ENCODE assay signal across 23 mouse cellular contexts in the genomic region with DNA sequence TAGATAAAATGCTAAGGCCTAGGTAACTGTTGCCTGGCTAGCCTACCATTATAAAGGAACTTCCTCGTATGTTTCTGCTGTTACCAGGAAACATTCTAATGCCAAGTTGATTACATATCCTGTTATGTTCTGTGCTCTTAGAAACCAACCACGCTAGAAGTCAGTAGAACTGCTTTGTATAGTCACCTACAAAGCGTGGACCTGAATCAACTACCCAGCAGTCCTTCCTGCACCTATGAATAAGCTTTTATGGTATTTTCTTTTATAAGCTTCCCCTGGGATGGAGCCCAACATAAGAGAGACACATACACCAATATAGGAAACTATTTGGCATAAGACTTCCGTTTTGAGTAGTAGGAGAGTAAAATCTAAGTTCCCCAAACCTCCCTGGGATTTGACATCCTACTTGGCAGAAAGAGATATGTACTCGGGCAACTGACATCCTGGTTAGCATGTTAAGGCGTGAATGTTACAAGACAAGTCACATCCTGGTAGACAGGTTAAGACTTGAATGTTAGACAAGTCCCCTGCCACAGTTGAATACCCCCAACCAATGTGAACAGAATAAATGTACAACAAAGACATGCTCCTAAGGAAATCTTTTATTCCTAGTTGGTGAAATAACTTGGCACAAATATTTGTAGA. TPM values are rescaled to one million over a fixed set of nuclear protein-coding genes. Genes with fewer than 3 reads are reported as not detected.
DNase-seq lines count a peak whose midpoint lies in the region; ATAC-seq and TF ChIP-seq lines count a peak whose summit lies in the region.
"Had no signal": no experiment of that assay in that cellular context is flagged by ENCODE, and none has a peak within 500 bp of the region (broad histone marks: within the 10 kb centered on the region; RNA-seq: fewer than 3 reads in every experiment).

No protein-coding gene starts in this region.

- H3K27me3 ChIP-seq in spleen, adult 2 months (ENCODE audit: control insufficient read depth, insufficient read depth, low read length): no peaks in the 10 kb centered on the region
- H3K27me3 ChIP-seq in hindbrain, embryonic 16.5 days (replicated peaks; ENCODE audit: control insufficient read depth, insufficient read depth, low read length): no peaks in the 10 kb centered on the region
- H3K27me3 ChIP-seq: embryonic facial prominence, embryonic 12.5 days; hindbrain, embryonic 12.5 days; liver, embryonic 15.5 days; megakaryocyte, embryonic 14.5 days; midbrain, embryonic 15.5 days had no signal

- no peaks in the 10 kb centered on the region for H3K9me3 ChIP-seq in hindbrain, embryonic 16.5 days (ENCODE audit: control insufficient read depth, low read length)
- H3K9me3 ChIP-seq: embryonic facial prominence, embryonic 12.5 days; hindbrain, embryonic 12.5 days; kidney, embryonic 15.5 days; liver, embryonic 15.5 days; megakaryocyte, embryonic 14.5 days; midbrain, embryonic 15.5 days had no signal

- peaks cover 54% of the 10 kb centered on the region for H3K4me1 ChIP-seq in spleen, adult 2 months (ENCODE audit: control insufficient read depth, insufficient read depth, insufficient read length)
- no peaks in the 10 kb centered on the region for H3K4me1 ChIP-seq in hindbrain, embryonic 16.5 days (ENCODE audit: control insufficient read depth, insufficient read depth, low read depth, low read length)
- H3K4me1 ChIP-seq: embryonic facial prominence, embryonic 12.5 days; hindbrain, embryonic 12.5 days; midbrain, embryonic 15.5 days had no signal

- no peaks in the 10 kb centered on the region for H3K36me3 ChIP-seq in spleen, adult 2 months (ENCODE audit: control insufficient read depth, insufficient read depth, low read length)
- no peaks in the 10 kb centered on the region for H3K36me3 ChIP-seq in hindbrain, embryonic 16.5 days (ENCODE audit: control insufficient read depth, insufficient read depth, low read length)
- H3K36me3 ChIP-seq: embryonic facial prominence, embryonic 12.5 days; hindbrain, embryonic 12.5 days; kidney, embryonic 15.5 days; liver, embryonic 15.5 days; midbrain, embryonic 15.5 days had no signal

- no peak for DNase-seq in gastrocnemius, adult 2 months
- no peak for DNase-seq in gastrocnemius, postnatal 14 days
- DNase-seq in spleen, adult 2 months (ENCODE audit: low read depth in 1 of 2, low spot score in 2 of 2): peak in 1 of 2 experiments; percentile 53
- no peak for DNase-seq in spleen, postnatal 4 days (ENCODE audit: low spot score in 2 of 2)
- peak; percentile 82 for DNase-seq in naive thymus-derived CD4-positive, alpha-beta T cell, adult 2 months (ENCODE audit: low read depth)
- no peak for DNase-seq in embryo, embryonic 10.5 days (ENCODE audit: low spot score)
- DNase-seq in urinary bladder, adult 18-20 months (ENCODE audit: low spot score in 2 of 2): no peak
- DNase-seq: adrenal gland, adult 2 months; cerebellum, adult 9-11 months; gastrocnemius, postnatal 25 days; kidney, postnatal 4 days; lung, postnatal 10 days had no signal

- intact Hi-C loops in gastrocnemius, adult 2 months (cut with DNase I): no loop called here
- intact Hi-C loops in gastrocnemius, postnatal 14 days (cut with DNase I; ENCODE audit: low total_unique reads): no loop called here

- no peak overlapping the region for H3K9ac ChIP-seq in hindbrain, embryonic 16.5 days (ENCODE audit: low read depth, low read length)
- H3K9ac ChIP-seq: embryonic facial prominence, embryonic 12.5 days; hindbrain, embryonic 12.5 days; kidney, embryonic 15.5 days; liver, embryonic 15.5 days; midbrain, embryonic 15.5 days had no signal

- no peak for TF ChIP-seq CTCF in gastrocnemius, adult 2 months (IDR thresholded peaks at IDR 0.05)
- TF ChIP-seq CTCF in spleen, adult 2 months (IDR thresholded peaks at IDR 0.05; ENCODE audit: extremely low read depth, insufficient read depth, insufficient read length, insufficient replicate concordance): no peak

- no peak overlapping the region for H3K4me2 ChIP-seq in hindbrain, embryonic 16.5 days (ENCODE audit: low read length)
- H3K4me2 ChIP-seq: embryonic facial prominence, embryonic 12.5 days; hindbrain, embryonic 12.5 days; kidney, embryonic 15.5 days; liver, embryonic 15.5 days; midbrain, embryonic 15.5 days had no signal

- 21% methylated on average over 6 of the region's 6 CpGs for WGBS in spleen, adult 2 months
- WGBS in hindbrain, embryonic 16.5 days: 85% methylated on average over 6 of the region's 6 CpGs

- peak overlapping the region; percentile 32; the same call in 1 of the 2 replicates for H3K27ac ChIP-seq in gastrocnemius, adult 2 months
- peak overlapping the region; percentile 95 for H3K27ac ChIP-seq in spleen, adult 2 months (ENCODE audit: insufficient read depth, low read length)
- H3K27ac ChIP-seq in hindbrain, embryonic 16.5 days (ENCODE audit: low read depth, low read length): no peak overlapping the region
- H3K27ac ChIP-seq: embryonic facial prominence, embryonic 12.5 days; hindbrain, embryonic 12.5 days; kidney, embryonic 15.5 days; liver, embryonic 15.5 days; midbrain, embryonic 15.5 days had no signal

- H3K4me3 ChIP-seq in gastrocnemius, adult 2 months: no peak overlapping the region
- no peak overlapping the region for H3K4me3 ChIP-seq in spleen, adult 2 months (ENCODE audit: extremely low read depth, insufficient read depth, insufficient read length)
- no peak overlapping the region for H3K4me3 ChIP-seq in hindbrain, embryonic 16.5 days (ENCODE audit: low read length)
- H3K4me3 ChIP-seq: embryonic facial prominence, embryonic 12.5 days; hindbrain, embryonic 12.5 days; kidney, embryonic 15.5 days; liver, embryonic 15.5 days; megakaryocyte, embryonic 14.5 days; midbrain, embryonic 15.5 days had no signal

- TF ChIP-seq POLR2A in spleen, adult 2 months (IDR thresholded peaks at IDR 0.05; ENCODE audit: low read depth, low read length): no peak

- no peak for ATAC-seq in hindbrain, embryonic 16.5 days
- ATAC-seq: forebrain, embryonic 14.5 days; intestine, embryonic 16.5 days; midbrain, embryonic 15.5 days had no signal

RNA-seq across cellular contexts. Expression of gene Herpud1, which starts 13.2 kb away (rescaled TPM):
- total RNA-seq in gastrocnemius, adult 2 months (2021): 100 to 1,000 TPM; 111 to 117 TPM
- total RNA-seq in gastrocnemius, postnatal 14 days (2021): 10 to 100 TPM; 55.1 to 75.2 TPM
- polyA plus RNA-seq in spleen, adult 2 months (2012; rRNA removed): 198 and 350 TPM in 2 replicates
- 71.3 and 77.9 TPM in 2 replicates for polyA plus RNA-seq in hindbrain, embryonic 16.5 days (2015; fragmentation: Nextera tagmentation; extraction: Ambion mirVana)

RNA-seq across cellular contexts. Expression of gene Slc12a3, which starts 44.1 kb away (rescaled TPM):
- not detected for total RNA-seq in gastrocnemius, adult 2 months (2021)
- total RNA-seq in gastrocnemius, postnatal 14 days (2021): not detected
- polyA plus RNA-seq in spleen, adult 2 months (2012; rRNA removed): 1.2 TPM in 2 replicates
- polyA plus RNA-seq in hindbrain, embryonic 16.5 days (2015; fragmentation: Nextera tagmentation; extraction: Ambion mirVana): 0.11 and 0.21 TPM in 2 replicates
- total RNA-seq: gastrocnemius, postnatal 25 days had no signal
- polyA plus RNA-seq: adrenal gland, adult 2 months; forebrain, embryonic 14.5 days; heart, embryonic 16.5 days; hindbrain, embryonic 12.5 days; limb, embryonic 11.5 days had no signal
